Mouse (Mus musculus) hindbrain, embryonic 14.5 days (tissue): ENCODE measurements around the gene Lpp. TPM values are rescaled to one million over a fixed set of nuclear protein-coding genes. Genes with fewer than 3 reads are reported as not detected.
A peak's percentile ranks its signal among the peaks of the same experiment; 100 is the strongest.
"Not testable (repeated sequence)": the region's sequence is repeated elsewhere in the genome, so short reads cannot be mapped to it uniquely, and the experiment has no call there.

Source experiments
- ATAC-seq: fragments of 200-750 bp; cut with Nextera tagmentation; 2 replicates; pipeline ENCODE4 v1.8.0; 2017; ENCODE audit warnings: moderate number of reproducible peaks, mild to moderate bottlenecking, moderate TSS enrichment, moderate library complexity; ENCODE audit not compliant: low FRiP score
- DNase-seq: peaks from one replicate; pipeline ENCODE4 v3.0.0-alpha.2; 2015; ENCODE audit warnings: low spot score
- H3K27ac ChIP-seq: fragments of 300-500 bp; sonication (generic); 2 replicates; pipeline ENCODE4 v1.5.1; 2014; ENCODE audit warnings: mild to moderate bottlenecking, moderate library complexity
- H3K27me3 ChIP-seq: fragments of 300-500 bp; sonication (generic); 2 replicates; pipeline ENCODE4 v1.6.1; 2014; ENCODE audit warnings: mild to moderate bottlenecking, low read length, mixed read lengths; ENCODE audit not compliant: control insufficient read depth, insufficient read depth
- H3K36me3 ChIP-seq: fragments of 300-500 bp; sonication (generic); replicated peaks from 2 replicates; pipeline ENCODE4 v1.6.1; 2014; ENCODE audit not compliant: control insufficient read depth, insufficient read depth
- H3K4me1 ChIP-seq: fragments of 300-500 bp; sonication (generic); replicated peaks from 2 replicates; pipeline ENCODE4 v1.6.1; 2014; ENCODE audit warnings: antibody characterized with exemption, low read length, mixed read lengths; ENCODE audit not compliant: control insufficient read depth, insufficient read depth
- H3K4me2 ChIP-seq: fragments of 300-500 bp; sonication (generic); replicated peaks from 2 replicates; pipeline ENCODE4 v1.6.1; 2014; ENCODE audit warnings: mild to moderate bottlenecking, moderate library complexity
- H3K4me3 ChIP-seq: fragments of 300-500 bp; sonication (generic); replicated peaks from 2 replicates; pipeline ENCODE4 v1.5.1; 2014; ENCODE audit warnings: mild to moderate bottlenecking, low read length
- H3K9ac ChIP-seq: fragments of 300-500 bp; sonication (generic); 2 replicates; pipeline ENCODE4 v1.6.1; 2014
- H3K9me3 ChIP-seq: fragments of 300-500 bp; sonication (generic); 2 replicates; pipeline ENCODE4 v1.6.1; 2016; ENCODE audit warnings: low read length; ENCODE audit not compliant: control insufficient read depth
- WGBS: fragments of 180-500 bp; shearing (Covaris S2); extraction: QIAGEN DNeasy Blood & Tissue Kit; methylation state at CpG from one replicate; pipeline ENCODE4 v1.1.7; 2014; 5-methylcytosine and 5-hydroxymethylcytosine counted together
- polyA plus RNA-seq: library from polyadenylated mRNA; unstranded; fragments of >200 nt; fragmentation: Nextera tagmentation; extraction: Ambion mirVana; gene quantifications from 2 replicates; pipeline ENCODE4 v1.2.1, GENCODE M21; 2014

Gene Lpp
- polyA plus RNA-seq, 1 experiment from 2014 or later: 13.0 TPM

DNA sequence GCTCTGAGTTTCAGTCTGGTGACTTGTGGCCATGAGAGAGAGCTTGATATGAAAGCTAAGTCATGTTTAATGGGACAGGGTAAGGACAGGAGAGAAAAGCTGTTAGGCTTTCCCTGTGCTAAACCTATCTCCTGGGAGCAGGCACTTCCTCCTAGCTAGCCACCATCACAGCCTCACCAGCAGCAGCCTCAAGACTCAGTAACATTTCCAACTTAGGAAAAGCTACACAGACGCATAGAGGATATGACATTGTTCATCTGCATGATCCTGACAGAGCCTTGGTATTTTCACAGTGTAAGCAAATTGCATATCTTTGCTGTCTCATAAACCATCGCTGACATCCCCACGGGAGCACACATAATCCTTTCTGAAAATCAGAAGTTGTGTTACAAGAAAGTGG lies 598.7 kb downstream of the Lpp start:
- DNase-seq (no peak), ATAC-seq (no peak)
- no peak overlapping the region for H3K27ac ChIP-seq
- H3K4me2 ChIP-seq: no peak overlapping the region
- H3K4me1 ChIP-seq: no peaks in the 10 kb centered on the region
- H3K36me3 ChIP-seq: no peaks in the 10 kb centered on the region
- no peak overlapping the region for H3K4me3 ChIP-seq
- no peaks in the 10 kb centered on the region for H3K9me3 ChIP-seq
- no peaks in the 10 kb centered on the region for H3K27me3 ChIP-seq
- no peak overlapping the region for H3K9ac ChIP-seq
- whole genome bisulfite sequencing: 88% methylated on average over 3 of the region's 3 CpGs

- H3K9ac ChIP-seq: no peak overlapping the region
- H3K4me1 ChIP-seq: no peaks in the 10 kb centered on the region
- no peak overlapping the region for H3K27ac ChIP-seq
- no peak for ATAC-seq
- H3K4me2 ChIP-seq: no peak overlapping the region
- no peaks in the 10 kb centered on the region for H3K36me3 ChIP-seq
- H3K4me3 ChIP-seq: no peak overlapping the region
- H3K27me3 ChIP-seq: no peaks in the 10 kb centered on the region
- no peak for DNase-seq
- 94% methylated on average over 11 of the region's 11 CpGs for WGBS
- no peaks in the 10 kb centered on the region for H3K9me3 ChIP-seq
Observed at GRCm38 (mm10) chr16:24992494-24992893, 599.2 kb downstream of the Lpp start.

- no peaks in the 10 kb centered on the region for H3K9me3 ChIP-seq
- ATAC-seq (no peak), DNase-seq (no peak)
- no peak overlapping the region for H3K27ac ChIP-seq
- H3K4me1 ChIP-seq: 0 out of 2 replicates have a peak, but pooled peaks cover 3% of the 10 kb centered on the region
- H3K36me3 ChIP-seq: no peaks in the 10 kb centered on the region
- no peak overlapping the region for H3K9ac ChIP-seq
- H3K4me3 ChIP-seq: no peak overlapping the region
- no peak overlapping the region for H3K4me2 ChIP-seq
- H3K27me3 ChIP-seq: peaks cover 8% of the 10 kb centered on the region; the same call in 1 of the 2 replicates
- WGBS: 74% methylated on average over 5 of the region's 5 CpGs
Observed at GRCm38 (mm10) chr16:25010980-25011877, 617.9 kb downstream of the Lpp start.

DNA sequence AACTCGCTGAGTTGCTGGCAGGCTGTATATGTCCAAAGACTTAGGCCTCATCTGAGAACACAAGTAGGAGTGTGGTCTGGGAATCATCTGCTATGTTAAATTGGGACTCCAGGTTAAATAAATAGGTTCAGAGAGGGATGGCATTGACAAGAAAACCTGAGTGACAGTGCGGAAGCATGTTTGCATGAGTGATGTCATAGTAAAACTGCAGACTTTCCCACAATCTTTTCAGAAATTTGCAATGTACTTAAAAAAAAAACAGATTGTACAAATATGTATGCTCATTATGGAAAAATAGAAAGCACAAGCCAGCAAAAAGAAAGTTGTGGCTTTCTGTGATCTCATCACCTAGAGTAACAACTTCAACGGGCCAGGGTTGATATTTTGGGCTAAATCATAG lies 619.6 kb downstream of the Lpp start:
- WGBS: 92% methylated on average over 3 of the region's 3 CpGs

GRCm38 (mm10) chr16:25016261-25016836 lies 623.0 kb downstream of the Lpp start:
- Histone ChIP-seq H3K36me3 (no peaks in the 10 kb centered on the region), H3K27me3 (peaks cover 8% of the 10 kb centered on the region; the same call in 1 of the 2 replicates), H3K4me1 (0 out of 2 replicates have a peak, but pooled peaks cover 8% of the 10 kb centered on the region), H3K4me3 (no peak overlapping the region), H3K9ac (no peak overlapping the region), H3K9me3 (no peaks in the 10 kb centered on the region), H3K27ac (0 out of 2 replicates have a peak overlapping the region, but pooled peaks have one; percentile 32), H3K4me2 (no peak overlapping the region)
- peak; percentile 92 for ATAC-seq
- peak; percentile 81 for DNase-seq
- 25% methylated on average over 4 of the region's 4 CpGs for WGBS

More for the DNA sequence above, 619.6 kb downstream of the Lpp start:
- DNase-seq: no peak
- ATAC-seq: no peak
- Histone ChIP-seq H3K4me3 (no peak overlapping the region), H3K4me1 (0 out of 2 replicates have a peak, but pooled peaks cover 8% of the 10 kb centered on the region), H3K9me3 (no peaks in the 10 kb centered on the region), H3K27me3 (peaks cover 8% of the 10 kb centered on the region; the same call in 1 of the 2 replicates), H3K36me3 (no peaks in the 10 kb centered on the region), H3K4me2 (no peak overlapping the region), H3K9ac (no peak overlapping the region), H3K27ac (no peak overlapping the region)

- Histone ChIP-seq H3K27ac (peak overlapping the region; percentile 32; the same call in 1 of the 2 replicates), H3K9me3 (no peaks in the 10 kb centered on the region), H3K36me3 (no peaks in the 10 kb centered on the region), H3K4me3 (no peak overlapping the region), H3K4me2 (no peak overlapping the region), H3K27me3 (0 out of 2 replicates have a peak, but pooled peaks cover 2% of the 10 kb centered on the region), H3K9ac (no peak overlapping the region), H3K4me1 (0 out of 2 replicates have a peak, but pooled peaks cover 8% of the 10 kb centered on the region)
- ATAC-seq: no peak
- DNase-seq: no peak
Observed at GRCm38 (mm10) chr16:25017046-25017445, 623.7 kb downstream of the Lpp start.

- H3K4me1 ChIP-seq, ATAC-seq, H3K9ac ChIP-seq, H3K36me3 ChIP-seq, DNase-seq, H3K27ac ChIP-seq, H3K4me3 ChIP-seq, H3K27me3 ChIP-seq, H3K9me3 ChIP-seq, H3K4me2 ChIP-seq: not testable (repeated sequence)
- 56% methylated on average over 2 of the region's 2 CpGs for WGBS
Observed at GRCm38 (mm10) chr16:25021743-25022359, 628.5 kb downstream of the Lpp start.

DNA sequence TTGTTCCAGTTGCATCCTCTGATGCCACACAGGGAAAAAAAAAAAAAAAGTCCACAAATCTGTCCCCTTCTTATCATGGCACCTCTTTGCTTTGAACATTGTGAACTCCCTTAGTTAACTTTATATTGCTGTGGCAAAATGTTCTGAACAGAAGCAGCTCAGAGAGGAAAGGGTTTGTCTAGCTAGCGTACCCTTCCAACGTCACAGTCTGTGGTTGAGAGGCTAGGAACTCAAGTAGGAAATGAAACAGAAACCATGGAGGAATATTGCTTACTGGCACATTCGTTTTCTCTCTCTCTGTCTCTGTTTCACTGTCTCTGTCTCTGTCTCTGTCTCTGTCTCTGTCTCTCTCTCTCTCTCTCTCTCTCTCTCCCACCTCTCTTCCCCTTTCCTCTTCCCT lies 631.3 kb downstream of the Lpp start:
- 89% methylated on average over 3 of the region's 3 CpGs for WGBS
- Histone ChIP-seq H3K4me2 (no peak overlapping the region), H3K9me3 (no peaks in the 10 kb centered on the region), H3K9ac (no peak overlapping the region), H3K36me3 (no peaks in the 10 kb centered on the region), H3K27ac (no peak overlapping the region), H3K27me3 (no peaks in the 10 kb centered on the region), H3K4me3 (no peak overlapping the region), H3K4me1 (no peaks in the 10 kb centered on the region)
- DNase-seq (no peak), ATAC-seq (no peak)

DNA sequence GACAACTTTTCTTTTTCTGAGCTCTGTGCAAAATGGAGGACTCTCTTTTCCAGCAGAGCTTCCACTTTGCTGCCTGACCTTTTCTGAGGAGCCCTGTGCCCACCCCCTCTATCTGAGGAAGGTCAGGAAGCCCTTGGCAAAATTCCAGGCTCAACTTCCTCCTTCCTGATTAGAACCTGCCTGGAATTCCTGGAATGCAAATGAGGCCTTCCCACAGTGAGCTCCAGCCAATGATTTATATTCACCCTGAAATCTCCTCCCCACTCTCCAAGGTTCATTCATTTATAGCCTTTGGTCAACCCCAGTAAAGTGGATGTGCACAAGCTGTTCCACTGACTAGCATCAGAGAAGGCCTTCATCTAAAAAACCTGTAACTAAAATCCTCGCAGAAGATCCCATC lies 632.9 kb downstream of the Lpp start:
- 92% methylated on average over 1 of the region's 1 CpGs for WGBS
- DNase-seq (no peak), ATAC-seq (no peak)
- H3K9ac ChIP-seq: no peak overlapping the region
- H3K27ac ChIP-seq: no peak overlapping the region
- no peaks in the 10 kb centered on the region for H3K27me3 ChIP-seq
- H3K4me3 ChIP-seq: no peak overlapping the region
- H3K4me1 ChIP-seq: no peaks in the 10 kb centered on the region
- no peaks in the 10 kb centered on the region for H3K36me3 ChIP-seq
- no peaks in the 10 kb centered on the region for H3K9me3 ChIP-seq
- no peak overlapping the region for H3K4me2 ChIP-seq
